Comparison of ENCODE assay signal across 8 mouse cellular contexts in the genomic region with DNA sequence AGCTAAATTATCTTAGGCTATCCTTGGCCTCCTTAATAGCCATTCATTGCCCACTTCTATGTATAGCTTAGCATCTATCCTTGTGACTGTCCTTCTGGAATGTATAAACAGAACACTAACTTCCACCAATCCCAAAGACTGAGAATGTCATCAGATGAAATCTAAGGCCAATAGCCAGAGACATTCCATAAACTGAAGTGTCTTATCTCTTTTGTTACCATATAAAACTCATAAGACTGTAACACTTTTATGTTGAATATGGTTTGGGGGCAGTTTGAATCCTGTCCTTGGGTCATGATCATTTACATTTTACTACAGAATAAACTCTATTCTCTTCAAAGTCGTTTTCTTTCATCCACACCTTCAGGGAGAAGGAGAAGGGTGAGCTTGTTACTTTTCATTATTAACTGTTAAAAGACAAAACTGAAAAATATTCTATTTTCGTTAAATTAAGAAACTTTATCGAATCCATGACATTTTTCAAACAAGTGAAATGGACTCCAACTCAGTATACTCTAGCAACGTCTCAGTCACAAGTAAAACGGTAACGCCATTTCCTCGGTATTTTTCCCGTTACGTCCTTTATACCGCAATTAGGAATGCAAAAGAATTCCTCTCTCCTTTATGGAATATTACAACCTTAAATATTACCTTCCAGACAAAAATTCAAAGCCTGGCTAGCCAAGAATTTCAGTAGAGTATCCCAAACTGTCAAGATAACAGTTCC. TPM values are rescaled to one million over a fixed set of nuclear protein-coding genes. Genes with fewer than 3 reads are reported as not detected.
DNase-seq lines count a peak whose midpoint lies in the region; ATAC-seq and TF ChIP-seq lines count a peak whose summit lies in the region.

No protein-coding gene starts in this region.

- H3K36me3 ChIP-seq in hindbrain, embryonic 16.5 days (ENCODE audit: control insufficient read depth, insufficient read depth, low read length): peaks cover 6% of the 10 kb centered on the region; the same call in 1 of the 2 replicates
- H3K36me3 ChIP-seq in myocyte (ENCODE audit: control insufficient read depth, insufficient read depth): peaks cover 25% of the 10 kb centered on the region

- peak overlapping the region; percentile 77 for H3K4me3 ChIP-seq in layer of hippocampus, adult 2 months
- peak overlapping the region; percentile 19 for H3K4me3 ChIP-seq in brown adipose tissue, adult 24 weeks (ENCODE audit: insufficient read depth, low read depth, low read length)
- H3K4me3 ChIP-seq in hindbrain, embryonic 16.5 days (ENCODE audit: low read length): peak overlapping the region; percentile 70
- H3K4me3 ChIP-seq in myocyte: peak overlapping the region; percentile 63

- TF ChIP-seq CTCF in layer of hippocampus, adult 2 months (conservative IDR thresholded peaks at IDR 0.05): no peak

- H3ac ChIP-seq in myocyte (ENCODE audit: control insufficient read depth, insufficient read length): peak overlapping the region; percentile 77

- 30% methylated on average over 10 of the region's 10 CpGs for WGBS in hindbrain, embryonic 16.5 days

- peak overlapping the region; percentile 83 for H3K9ac ChIP-seq in hindbrain, embryonic 16.5 days (ENCODE audit: low read depth, low read length)

- no peaks in the 10 kb centered on the region for H3K27me3 ChIP-seq in hindbrain, embryonic 16.5 days (replicated peaks; ENCODE audit: control insufficient read depth, insufficient read depth, low read length)
- H3K27me3 ChIP-seq in myocyte (ENCODE audit: control insufficient read depth, insufficient read depth, insufficient read length): no peaks in the 10 kb centered on the region

- no peak for ATAC-seq in hindbrain, embryonic 16.5 days

- no peaks in the 10 kb centered on the region for H3K9me3 ChIP-seq in hindbrain, embryonic 16.5 days (ENCODE audit: control insufficient read depth, low read length)

- no peaks in the 10 kb centered on the region; the same call in 1 of the 2 replicates for H3K4me1 ChIP-seq in brown adipose tissue, adult 24 weeks (ENCODE audit: control insufficient read depth, insufficient read depth, insufficient read length, low read length)
- H3K4me1 ChIP-seq in hindbrain, embryonic 16.5 days (ENCODE audit: control insufficient read depth, insufficient read depth, low read depth, low read length): peaks cover 20% of the 10 kb centered on the region

- TF ChIP-seq POLR2A in myocyte (IDR thresholded peaks at IDR 0.05; ENCODE audit: insufficient read length, low read depth): no peak

- no peak for DNase-seq in layer of hippocampus, adult 2 months (ENCODE audit: low spot score in 2 of 2)
- no peak for DNase-seq in layer of hippocampus, adult 9-11 months
- DNase-seq in adrenal gland, adult 8-10 months: no peak
- no peak for DNase-seq in layer of hippocampus, postnatal 10 days (ENCODE audit: low spot score in 2 of 2)
- DNase-seq in thymus, postnatal 25 days: no peak

- peak overlapping the region; percentile 85 for H3K4me2 ChIP-seq in hindbrain, embryonic 16.5 days (ENCODE audit: low read length)
- peak overlapping the region; percentile 70 for H3K4me2 ChIP-seq in myocyte (ENCODE audit: low read depth)

- peaks cover 30% of the 10 kb centered on the region for H3K79me2 ChIP-seq in myocyte (ENCODE audit: control insufficient read depth, insufficient read depth)

- peak overlapping the region; percentile 100 for H3K27ac ChIP-seq in layer of hippocampus, adult 2 months
- H3K27ac ChIP-seq in brown adipose tissue, adult 24 weeks (replicated peaks; ENCODE audit: low read depth, low read length): peak overlapping the region; percentile 100
- H3K27ac ChIP-seq in hindbrain, embryonic 16.5 days (ENCODE audit: low read depth, low read length): peak overlapping the region; percentile 100

TF ChIP-seq in myocyte, 11 proteins besides CTCF, POLR2A, EP300 and RAD21:
- no peak for TF ChIP-seq MYOG (IDR thresholded peaks at IDR 0.05; ENCODE audit: control insufficient read depth in 1 of 3, insufficient read depth in 1 of 3, insufficient read length in 2 of 3, low read depth in 2 of 3)
- no peak for TF ChIP-seq MAX (IDR thresholded peaks at IDR 0.05; ENCODE audit: low read depth)

RNA-seq across cellular contexts. Expression of a gene that starts 1.5 kb away (rescaled TPM):
- 10 to 100 TPM; 33.2 to 38.4 TPM for total RNA-seq in layer of hippocampus, adult 2 months (2021)
- polyA plus RNA-seq in brown adipose tissue, adult 24 weeks (2012; ENCODE audit: insufficient read depth, insufficient read length, missing spikeins): 314 and 362 TPM in 2 replicates
- polyA plus RNA-seq in hindbrain, embryonic 16.5 days (2015; fragmentation: Nextera tagmentation; extraction: Ambion mirVana): 91.0 and 97.8 TPM in 2 replicates
- polyA plus RNA-seq in myocyte (2012; fragmentation: generic; extraction: Trizol): 67.2 TPM
- total RNA-seq in adrenal gland, adult 8-10 months (2022): 100 to 1,000 TPM in 1 of 4 experiments, 10 to 100 TPM in 3; 58.5 to 120 (median 76.1) TPM
- total RNA-seq in layer of hippocampus, postnatal 10 days (2021): 10 to 100 TPM; 41.4 to 48.3 TPM

RNA-seq across cellular contexts. Expression of a gene that starts 20.2 kb away (rescaled TPM):
- 100 to 1,000 TPM; 431 to 439 TPM for total RNA-seq in layer of hippocampus, adult 2 months (2021)
- polyA plus RNA-seq in brown adipose tissue, adult 24 weeks (2012; ENCODE audit: insufficient read depth, insufficient read length, missing spikeins): 168 and 235 TPM in 2 replicates
- polyA plus RNA-seq in hindbrain, embryonic 16.5 days (2015; fragmentation: Nextera tagmentation; extraction: Ambion mirVana): 162 and 180 TPM in 2 replicates
- 95.0 TPM for polyA plus RNA-seq in myocyte (2012; fragmentation: generic; extraction: Trizol)
- total RNA-seq in adrenal gland, adult 8-10 months (2022): 100 to 1,000 TPM; 325 to 418 (median 399) TPM
- total RNA-seq in layer of hippocampus, postnatal 10 days (2021): 100 to 1,000 TPM; 432 to 471 TPM

Comparison
In these comparisons a context has a peak if more than half of its experiments do, and no peak if none do; other contexts are left out.
1. H3K4me3 ChIP-seq: peak in every context shown above with its lines; median percentile 77 in layer of hippocampus, adult 2 months; 70 in hindbrain, embryonic 16.5 days; 63 in myocyte; 19 in brown adipose tissue, adult 24 weeks.